Mouse (Mus musculus) liver, embryonic 14.5 days (tissue): ENCODE results near the gene E2f6. TPM values are rescaled to one million over a fixed set of nuclear protein-coding genes. Genes with fewer than 3 reads are reported as not detected.
A peak's percentile ranks its signal among the peaks of the same experiment; 100 is the strongest.

Experiments
- ATAC-seq: fragments of 200-750 bp; cut with Nextera tagmentation; 2 replicates; pipeline ENCODE4 v1.8.0; 2017; ENCODE audit warnings: moderate number of reproducible peaks, mild to moderate bottlenecking, moderate library complexity; ENCODE audit not compliant: insufficient read depth
- DNase-seq, 3 experiments: peaks; one replicate each; pipeline ENCODE4 v3.0.0-alpha.2; 2012 to 2013; ENCODE audit warnings: low read depth in 3 of 3, low spot score in 3 of 3
- H3K27ac ChIP-seq: fragments of 300-500 bp; sonication (generic); 2 replicates; pipeline ENCODE4 v1.5.1; 2014; ENCODE audit warnings: moderate library complexity, mild to moderate bottlenecking, control low read depth, inconsistent platforms
- H3K27me3 ChIP-seq: fragments of 300-500 bp; sonication (generic); 2 replicates; pipeline ENCODE4 v1.6.1; 2014; ENCODE audit warnings: mild to moderate bottlenecking, low read length, moderate library complexity; ENCODE audit not compliant: control insufficient read depth, insufficient read depth
- H3K36me3 ChIP-seq: fragments of 300-500 bp; sonication (generic); replicated peaks from 2 replicates; pipeline ENCODE4 v1.6.1; 2014; ENCODE audit warnings: low read depth; ENCODE audit not compliant: control insufficient read depth, insufficient read depth
- H3K4me1 ChIP-seq, 2 experiments: fragments of 200-500 bp in 1 of 2; fragments of 300-500 bp in 1 of 2; sonication (generic) in 1 of 2; replicated peaks; 2 replicates each; pipeline ENCODE4 v1.6.1; 2012 to 2014; ENCODE audit warnings: antibody characterized with exemption in 1 of 2, inconsistent platforms in 1 of 2, low read length in 1 of 2; ENCODE audit not compliant: control insufficient read depth in 2 of 2, insufficient read depth in 2 of 2
- H3K4me2 ChIP-seq: fragments of 300-500 bp; sonication (generic); 2 replicates; pipeline ENCODE4 v1.6.1; 2014; ENCODE audit warnings: low read depth, mild to moderate bottlenecking, control low read depth, moderate library complexity
- H3K4me3 ChIP-seq, 2 experiments: fragments of 200-500 bp in 1 of 2; fragments of 300-500 bp in 1 of 2; sonication (generic) in 1 of 2; 2 replicates each; pipeline ENCODE4 v1.5.1; 2012 to 2014; ENCODE audit warnings: low read depth in 2 of 2, low read length in 2 of 2, mild to moderate bottlenecking in 2 of 2, control low read depth in 1 of 2, inconsistent platforms in 1 of 2, moderate library complexity in 1 of 2; ENCODE audit not compliant: insufficient read depth in 1 of 2
- H3K9ac ChIP-seq: fragments of 300-500 bp; sonication (generic); replicated peaks from 2 replicates; pipeline ENCODE4 v1.6.1; 2014; ENCODE audit warnings: mild to moderate bottlenecking, control low read depth, moderate library complexity
- H3K9me3 ChIP-seq: fragments of 300-500 bp; sonication (generic); 2 replicates; pipeline ENCODE4 v1.6.1; 2016; ENCODE audit warnings: low read length, mixed read lengths; ENCODE audit not compliant: control insufficient read depth
- CTCF ChIP-seq: IDR thresholded peaks from 2 replicates; pipeline ENCODE4 v1.5.1; 2016; ENCODE audit warnings: antibody characterized with exemption, low read depth, control low read depth
- EP300 ChIP-seq: IDR thresholded peaks from 2 replicates; pipeline ENCODE4 v1.6.1; 2016; ENCODE audit warnings: antibody characterized with exemption, low read depth
- WGBS: fragments of 180-500 bp; shearing (Covaris S2); extraction: QIAGEN DNeasy Blood & Tissue Kit; methylation state at CpG from one replicate; pipeline ENCODE4 v1.1.7; 2014; ENCODE audit not compliant: insufficient replicate concordance; 5-methylcytosine and 5-hydroxymethylcytosine counted together
- polyA plus RNA-seq, 2 experiments: library from polyadenylated mRNA; depleted of rRNA in 1 of 2; stranded (reverse) in 1 of 2; unstranded in 1 of 2; fragments of >200 nt; fragmentation: Nextera tagmentation in 1 of 2; extraction: Ambion mirVana in 1 of 2; gene quantifications; 2 replicates each; pipeline versions ENCODE4 v1.2.1 to v1.2.3; 2012 to 2014

E2f6 gene
- polyA plus RNA-seq, 2 experiments: 14.3 to 15.5 TPM

DNA sequence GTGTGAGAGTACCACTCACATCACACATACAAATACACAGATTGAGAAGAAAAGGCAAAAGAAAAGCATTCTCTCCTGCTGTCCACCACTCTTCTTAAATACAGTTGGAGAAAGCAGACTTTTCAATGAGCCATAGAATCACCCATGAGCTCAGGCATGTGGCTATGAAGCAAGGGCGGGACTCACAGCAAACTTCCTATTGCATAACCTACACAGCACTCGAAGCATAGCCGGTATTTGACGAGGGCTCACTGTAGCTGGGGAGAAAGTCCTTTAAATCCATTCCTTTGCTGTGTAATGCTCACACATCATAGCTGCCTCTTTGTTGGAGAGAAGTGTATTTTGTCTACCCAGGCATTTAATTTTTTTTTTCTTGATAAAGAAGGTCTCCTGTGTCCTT lies 64.5 kb downstream of the E2f6 start:
- ATAC-seq: peak; percentile 27; the same call in 1 of the 2 replicates
- no peak overlapping the region for H3K4me2 ChIP-seq
- no peak overlapping the region for H3K27ac ChIP-seq
- H3K4me3 ChIP-seq: no peak overlapping the region
- H3K36me3 ChIP-seq: no peaks in the 10 kb centered on the region
- H3K9ac ChIP-seq: no peak overlapping the region
- DNase-seq: peak in 1 of 3 experiments; percentile 24
- H3K4me1 ChIP-seq: peaks cover 0 to 44% of the 10 kb centered on the region in 2 experiments; a peak in 3 of 4 replicates
- TF ChIP-seq CTCF (no peak), EP300 (no peak)
- H3K9me3 ChIP-seq: no peaks in the 10 kb centered on the region
- 4% methylated on average over 4 of the region's 4 CpGs for WGBS
- H3K27me3 ChIP-seq: no peaks in the 10 kb centered on the region

DNA sequence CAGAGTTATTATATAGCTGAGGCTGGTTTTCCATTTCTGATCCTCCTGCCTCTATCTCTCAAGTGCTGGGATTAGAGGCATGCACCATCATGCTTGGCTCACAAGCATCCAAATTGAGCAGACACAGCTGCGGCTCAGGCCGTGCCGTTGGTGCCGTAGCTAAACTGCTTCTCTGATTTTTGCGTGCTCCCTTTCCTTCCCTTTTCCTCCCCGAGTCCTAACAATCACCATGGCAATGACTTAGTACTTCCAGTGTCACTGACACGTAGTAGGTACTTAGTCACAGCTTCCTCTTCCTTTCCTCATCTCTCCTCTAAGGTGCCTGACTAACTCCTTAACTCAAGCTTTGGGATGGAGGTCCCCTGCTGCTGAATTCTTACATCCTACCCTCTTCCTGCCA lies 64.9 kb downstream of the E2f6 start:
- H3K27me3 ChIP-seq: no peaks in the 10 kb centered on the region
- ATAC-seq (no peak), DNase-seq (no peak)
- no peak overlapping the region for H3K4me2 ChIP-seq
- TF ChIP-seq EP300 (no peak), CTCF (no peak)
- H3K4me1 ChIP-seq: peaks cover 0 to 41% of the 10 kb centered on the region in 2 experiments; a peak in 3 of 4 replicates
- 22% methylated on average over 7 of the region's 7 CpGs for WGBS
- H3K36me3 ChIP-seq: no peaks in the 10 kb centered on the region
- H3K9ac ChIP-seq: no peak overlapping the region
- H3K9me3 ChIP-seq: no peaks in the 10 kb centered on the region
- H3K4me3 ChIP-seq: no peak overlapping the region
- no peak overlapping the region for H3K27ac ChIP-seq

DNA sequence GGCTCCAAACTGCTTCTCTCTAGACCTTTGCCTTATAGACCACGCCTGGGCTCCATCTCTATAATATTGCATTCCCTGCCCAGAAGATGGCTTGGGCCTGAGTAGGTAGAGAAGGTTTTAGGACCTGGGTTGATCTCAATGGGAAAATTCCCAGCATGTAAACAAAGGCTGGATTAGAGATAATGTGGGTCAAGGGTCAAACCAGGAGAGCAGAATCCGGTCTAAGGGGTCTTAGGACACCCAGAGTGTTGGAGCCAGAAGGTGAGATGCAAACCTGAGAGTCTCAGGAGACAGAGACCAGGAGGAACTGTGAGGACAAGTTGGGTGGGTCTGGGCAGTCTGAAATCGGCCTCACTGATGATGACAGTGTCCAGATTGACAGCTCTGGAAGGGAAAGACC lies 65.9 kb downstream of the E2f6 start:
- H3K4me1 ChIP-seq: peaks cover 0 to 39% of the 10 kb centered on the region in 2 experiments; a peak in 3 of 4 replicates
- no peak overlapping the region for H3K9ac ChIP-seq
- WGBS: 31% methylated on average over 3 of the region's 3 CpGs
- H3K4me3 ChIP-seq: no peak overlapping the region
- no peak for ATAC-seq
- H3K27ac ChIP-seq: no peak overlapping the region
- H3K9me3 ChIP-seq: no peaks in the 10 kb centered on the region
- DNase-seq: no peak
- H3K27me3 ChIP-seq: no peaks in the 10 kb centered on the region
- H3K36me3 ChIP-seq: no peaks in the 10 kb centered on the region
- H3K4me2 ChIP-seq: no peak overlapping the region
- no peak for TF ChIP-seq EP300
- no peak for TF ChIP-seq CTCF

DNA sequence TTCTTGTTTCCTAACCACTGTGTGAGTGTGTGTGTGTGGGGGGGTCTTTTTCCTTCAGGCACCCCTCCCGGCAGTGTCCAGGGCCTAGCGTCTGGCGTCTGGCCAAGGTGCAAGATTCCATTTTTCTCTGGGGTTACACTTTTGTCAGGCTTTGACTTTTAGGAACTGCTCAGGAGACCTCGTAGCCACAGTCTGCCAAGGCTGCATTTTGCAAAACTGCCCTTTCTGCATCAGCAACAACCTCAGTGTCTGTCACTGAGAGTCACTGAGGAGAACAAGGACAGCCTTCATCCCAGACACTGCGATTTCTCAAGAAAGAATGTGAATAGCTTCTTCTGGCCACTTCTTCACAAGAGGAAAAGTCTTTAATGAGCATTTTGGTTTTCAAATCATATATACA lies 66.4 kb downstream of the E2f6 start:
- H3K36me3 ChIP-seq: no peaks in the 10 kb centered on the region
- ATAC-seq (no peak), DNase-seq (no peak)
- WGBS: 44% methylated on average over 5 of the region's 5 CpGs
- peaks cover 0 to 39% of the 10 kb centered on the region in 2 experiments; a peak in 3 of 4 replicates for H3K4me1 ChIP-seq
- H3K9me3 ChIP-seq: no peaks in the 10 kb centered on the region
- no peak overlapping the region for H3K4me3 ChIP-seq
- no peak overlapping the region for H3K9ac ChIP-seq
- no peaks in the 10 kb centered on the region for H3K27me3 ChIP-seq
- no peak overlapping the region for H3K27ac ChIP-seq
- no peak for TF ChIP-seq CTCF
- no peak for TF ChIP-seq EP300
- no peak overlapping the region for H3K4me2 ChIP-seq

DNA sequence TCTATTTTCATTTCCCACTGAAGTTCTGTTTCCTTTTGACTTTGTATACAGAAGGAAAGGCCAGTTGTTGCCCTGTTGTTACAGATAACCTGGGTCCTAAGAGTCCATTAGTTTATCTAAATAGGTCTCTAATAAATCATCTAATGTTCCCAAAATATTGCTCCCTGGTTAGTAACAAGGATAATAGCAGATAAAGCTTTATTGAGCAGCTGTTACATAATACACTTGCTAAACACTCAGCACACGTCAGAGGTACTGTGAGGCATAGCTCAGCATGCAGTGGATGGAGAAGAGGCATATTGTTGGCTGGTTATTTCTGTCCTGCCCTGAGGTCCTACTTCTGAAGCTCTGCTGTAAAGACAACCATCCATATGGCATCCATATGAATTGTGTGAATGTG lies 66.9 kb downstream of the E2f6 start:
- H3K36me3 ChIP-seq: no peaks in the 10 kb centered on the region
- DNase-seq (no peak), ATAC-seq (no peak)
- H3K27me3 ChIP-seq: no peaks in the 10 kb centered on the region
- WGBS: 14% methylated on average over 1 of the region's 1 CpGs
- no peaks in the 10 kb centered on the region for H3K9me3 ChIP-seq
- no peak overlapping the region for H3K4me3 ChIP-seq
- TF ChIP-seq EP300: no peak
- TF ChIP-seq CTCF: no peak
- H3K9ac ChIP-seq: no peak overlapping the region
- H3K4me2 ChIP-seq: no peak overlapping the region
- H3K27ac ChIP-seq: no peak overlapping the region
- H3K4me1 ChIP-seq: peaks cover 0 to 39% of the 10 kb centered on the region in 2 experiments; a peak in 3 of 4 replicates
